Mouse (Mus musculus) embryonic facial prominence, embryonic 12.5 days (tissue): ENCODE results near the gene Pigq. TPM values are rescaled to one million over a fixed set of nuclear protein-coding genes. Genes with fewer than 3 reads are reported as not detected.

Experiments used
- ATAC-seq: fragments of 200-750 bp; cut with Nextera tagmentation; 2 replicates; pipeline ENCODE4 v1.8.0; 2017; ENCODE audit not compliant: insufficient number of reproducible peaks, insufficient read depth, low FRiP score, low TSS enrichment
- H3K27ac ChIP-seq: fragments of 300-500 bp; sonication (generic); 2 replicates; pipeline ENCODE4 v1.5.1; 2016; ENCODE audit warnings: mild to moderate bottlenecking
- H3K27me3 ChIP-seq: fragments of 300-500 bp; sonication (generic); 2 replicates; pipeline ENCODE4 v1.6.1; 2016; ENCODE audit warnings: mild to moderate bottlenecking, moderate library complexity
- H3K36me3 ChIP-seq: fragments of 300-500 bp; sonication (generic); 2 replicates; pipeline ENCODE4 v1.6.1; 2016; ENCODE audit warnings: mild to moderate bottlenecking
- H3K4me1 ChIP-seq: fragments of 300-500 bp; sonication (generic); 2 replicates; pipeline ENCODE4 v1.6.1; 2016
- H3K4me2 ChIP-seq: fragments of 300-500 bp; sonication (generic); replicated peaks from 2 replicates; pipeline ENCODE4 v1.6.1; 2016; ENCODE audit warnings: mild to moderate bottlenecking, moderate library complexity
- H3K4me3 ChIP-seq: fragments of 300-500 bp; sonication (generic); 2 replicates; pipeline ENCODE4 v1.5.1; 2016; ENCODE audit warnings: mild to moderate bottlenecking
- H3K9ac ChIP-seq: fragments of 300-500 bp; sonication (generic); 2 replicates; pipeline ENCODE4 v1.6.1; 2016; ENCODE audit warnings: mild to moderate bottlenecking, moderate library complexity
- H3K9me3 ChIP-seq: fragments of 300-500 bp; sonication (generic); 2 replicates; pipeline ENCODE4 v1.6.1; 2016; ENCODE audit warnings: mild to moderate bottlenecking, moderate library complexity
- WGBS: fragments of 180-500 bp; shearing (Covaris S2); methylation state at CpG from one replicate; pipeline ENCODE4 v1.1.7; 2016; 5-methylcytosine and 5-hydroxymethylcytosine counted together
- polyA plus RNA-seq: library from polyadenylated mRNA; unstranded; fragments of >200 nt; fragmentation: Nextera tagmentation; extraction: Ambion mirVana; gene quantifications from 2 replicates; pipeline ENCODE4 v1.2.1, GENCODE M21; 2016

The Pigq gene
- polyA plus RNA-seq, 1 experiment from 2014 or later, result 51.7 TPM

DNA sequence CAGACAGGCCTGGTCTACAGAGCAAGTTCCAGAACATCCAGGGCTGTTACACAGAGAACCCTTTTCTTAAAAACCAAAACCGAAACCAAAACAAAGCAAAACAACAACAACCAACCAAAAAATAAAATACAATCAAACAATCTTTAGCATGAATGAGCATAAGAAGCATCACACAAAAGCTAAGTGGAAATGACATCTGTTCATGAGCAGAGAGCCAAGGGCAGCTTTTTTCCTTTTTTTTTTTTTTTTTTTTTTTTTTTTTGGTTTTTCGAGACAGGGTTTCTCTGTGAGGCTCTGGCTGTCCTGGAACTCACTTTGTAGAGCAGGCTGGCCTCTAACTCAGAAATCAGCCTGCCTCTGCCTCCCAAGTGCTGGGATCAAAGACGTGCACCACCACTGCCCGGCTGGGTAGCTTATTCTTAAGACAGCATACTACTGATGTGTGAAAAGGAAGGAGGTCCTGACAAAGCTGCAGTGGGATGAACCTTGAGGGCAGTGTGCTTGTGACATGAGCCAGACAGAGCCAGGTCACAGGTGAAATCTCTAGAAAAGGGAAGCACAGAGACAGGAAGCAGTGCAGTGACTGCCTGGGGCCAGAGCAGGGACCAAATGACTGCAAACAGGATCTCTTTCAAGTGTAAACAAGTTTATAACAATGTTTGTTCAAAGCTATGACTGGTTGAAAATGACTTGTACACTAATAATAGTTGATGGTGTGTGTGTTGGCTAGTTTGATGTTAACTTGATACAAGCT, 26.4 kb upstream of the Pigq start:
- Histone ChIP-seq H3K4me2 (no peak overlapping the region), H3K9ac (no peak overlapping the region), H3K4me3 (no peak overlapping the region), H3K9me3 (no peaks in the 10 kb centered on the region), H3K4me1 (no peaks in the 10 kb centered on the region), H3K36me3 (no peaks in the 10 kb centered on the region), H3K27ac (no peak overlapping the region), H3K27me3 (no peaks in the 10 kb centered on the region)
- ATAC-seq, result no peak
- WGBS, result 83% methylated on average over 4 of the region's 4 CpGs

DNA sequence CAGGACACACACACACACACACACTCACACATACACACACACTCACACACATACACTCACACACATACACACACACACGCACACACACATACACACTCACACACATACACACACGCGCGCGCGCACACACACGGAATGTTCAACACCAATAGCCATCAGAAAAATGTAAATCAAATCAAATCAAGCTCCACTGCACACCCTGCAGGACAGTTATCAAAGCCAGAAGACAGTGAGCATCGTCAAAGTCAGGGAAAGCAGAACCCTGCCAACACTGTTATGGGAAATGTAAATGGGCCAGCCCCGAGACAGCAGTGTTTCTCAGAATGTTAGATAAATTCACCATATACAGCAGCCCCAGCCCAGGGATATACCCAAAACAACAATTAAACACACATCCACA, 25.7 kb upstream of the Pigq start:
- no peaks in the 10 kb centered on the region for H3K9me3 ChIP-seq
- H3K9ac ChIP-seq, result no peak overlapping the region
- no peaks in the 10 kb centered on the region for H3K27me3 ChIP-seq
- no peak overlapping the region for H3K27ac ChIP-seq
- ATAC-seq, result no peak
- WGBS, result 94% methylated on average over 9 of the region's 9 CpGs
- no peaks in the 10 kb centered on the region for H3K36me3 ChIP-seq
- no peaks in the 10 kb centered on the region for H3K4me1 ChIP-seq
- no peak overlapping the region for H3K4me2 ChIP-seq
- no peak overlapping the region for H3K4me3 ChIP-seq

DNA sequence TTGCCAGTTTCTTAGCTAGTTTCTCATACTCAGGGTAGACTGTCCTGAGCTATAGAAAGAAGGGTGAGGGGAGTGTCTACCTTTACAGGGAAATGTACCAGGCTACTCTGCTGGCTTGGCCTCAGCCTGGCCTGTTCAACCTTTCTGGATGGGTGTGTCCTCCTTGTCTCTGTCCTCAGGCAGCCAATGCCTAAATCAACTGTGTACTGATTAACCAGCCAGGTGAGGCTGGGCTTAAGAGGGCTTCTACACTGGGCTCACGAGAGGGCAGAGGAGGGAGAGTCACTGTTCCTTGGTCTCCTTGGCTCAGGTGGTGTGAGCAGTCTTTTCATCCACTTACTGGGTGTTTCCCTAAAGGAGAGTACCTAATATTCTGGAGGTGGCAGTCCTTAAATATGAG, 23.4 kb upstream of the Pigq start:
- 75% methylated on average over 1 of the region's 1 CpGs for WGBS
- no peaks in the 10 kb centered on the region for H3K4me1 ChIP-seq
- no peak overlapping the region for H3K4me3 ChIP-seq
- H3K4me2 ChIP-seq, result no peak overlapping the region
- ATAC-seq, result no peak
- H3K27me3 ChIP-seq, result no peaks in the 10 kb centered on the region
- H3K9me3 ChIP-seq, result no peaks in the 10 kb centered on the region
- H3K9ac ChIP-seq, result no peak overlapping the region
- peaks cover 19% of the 10 kb centered on the region for H3K36me3 ChIP-seq
- no peak overlapping the region for H3K27ac ChIP-seq

DNA sequence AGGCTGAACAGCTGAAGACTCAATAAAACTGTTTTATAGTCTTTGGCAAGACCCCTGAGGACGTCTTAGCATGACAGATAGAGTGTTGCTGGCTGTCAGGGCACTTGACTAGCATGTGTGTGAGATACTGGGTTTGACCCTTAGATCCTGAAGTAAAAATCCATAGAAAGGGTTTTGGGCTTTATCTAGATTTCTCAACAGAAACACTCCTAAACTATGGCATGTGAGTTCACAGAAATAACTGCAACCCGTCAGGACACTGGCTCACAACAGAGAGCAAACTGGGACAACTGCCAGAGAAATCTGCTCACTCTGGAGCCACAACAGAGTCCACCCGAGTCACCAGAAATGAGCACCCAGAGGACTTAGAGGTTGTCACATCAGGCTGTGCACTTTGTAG, 22.9 kb upstream of the Pigq start:
- H3K4me1 ChIP-seq, result no peaks in the 10 kb centered on the region
- no peaks in the 10 kb centered on the region for H3K27me3 ChIP-seq
- WGBS, result 79% methylated on average over 3 of the region's 3 CpGs
- peaks cover 24% of the 10 kb centered on the region for H3K36me3 ChIP-seq
- H3K27ac ChIP-seq, result no peak overlapping the region
- H3K4me2 ChIP-seq, result no peak overlapping the region
- no peak overlapping the region for H3K9ac ChIP-seq
- H3K9me3 ChIP-seq, result no peaks in the 10 kb centered on the region
- ATAC-seq, result no peak
- no peak overlapping the region for H3K4me3 ChIP-seq

GRCm38 (mm10) chr17:25964271-25964670, 19.5 kb upstream of the Pigq start:
- ATAC-seq, result no peak
- Histone ChIP-seq H3K4me2 (no peak overlapping the region), H3K9ac (no peak overlapping the region), H3K9me3 (no peaks in the 10 kb centered on the region), H3K4me3 (no peak overlapping the region), H3K4me1 (no peaks in the 10 kb centered on the region), H3K27ac (no peak overlapping the region), H3K36me3 (peaks cover 56% of the 10 kb centered on the region), H3K27me3 (no peaks in the 10 kb centered on the region)
- WGBS, result 91% methylated on average over 7 of the region's 7 CpGs

DNA sequence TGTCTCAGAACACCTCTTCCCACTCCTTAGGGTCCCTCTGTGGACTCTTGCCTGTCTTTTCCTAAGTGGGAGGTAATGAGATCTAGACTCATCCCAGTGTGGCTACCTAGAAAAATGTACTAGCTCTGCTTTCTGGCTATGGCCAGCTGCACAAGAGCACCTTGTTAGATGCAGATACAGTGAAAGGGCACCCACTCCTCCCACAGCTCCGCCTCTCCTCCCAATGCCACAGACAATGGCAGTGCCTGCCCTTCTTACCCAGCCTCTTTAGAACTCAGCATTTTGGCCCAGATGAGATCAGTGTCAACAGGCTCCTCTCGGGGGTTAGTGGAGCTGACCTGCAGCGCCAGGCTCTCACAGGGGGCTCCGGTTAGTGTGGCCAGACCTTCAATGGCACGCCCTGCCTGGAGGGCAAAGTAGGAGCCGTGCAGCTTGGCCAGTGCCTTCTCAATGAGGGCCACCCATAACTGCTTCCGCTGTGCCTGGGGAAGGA, 17.7 kb upstream of the Pigq start:
- ATAC-seq, result no peak
- no peaks in the 10 kb centered on the region for H3K9me3 ChIP-seq
- peaks cover 3% of the 10 kb centered on the region; the same call in 1 of the 2 replicates for H3K4me1 ChIP-seq
- H3K4me3 ChIP-seq, result no peak overlapping the region
- H3K36me3 ChIP-seq, result peaks cover 68% of the 10 kb centered on the region
- H3K4me2 ChIP-seq, result no peak overlapping the region
- no peaks in the 10 kb centered on the region for H3K27me3 ChIP-seq
- H3K9ac ChIP-seq, result no peak overlapping the region
- no peak overlapping the region for H3K27ac ChIP-seq
- 89% methylated on average over 7 of the region's 7 CpGs for WGBS

DNA sequence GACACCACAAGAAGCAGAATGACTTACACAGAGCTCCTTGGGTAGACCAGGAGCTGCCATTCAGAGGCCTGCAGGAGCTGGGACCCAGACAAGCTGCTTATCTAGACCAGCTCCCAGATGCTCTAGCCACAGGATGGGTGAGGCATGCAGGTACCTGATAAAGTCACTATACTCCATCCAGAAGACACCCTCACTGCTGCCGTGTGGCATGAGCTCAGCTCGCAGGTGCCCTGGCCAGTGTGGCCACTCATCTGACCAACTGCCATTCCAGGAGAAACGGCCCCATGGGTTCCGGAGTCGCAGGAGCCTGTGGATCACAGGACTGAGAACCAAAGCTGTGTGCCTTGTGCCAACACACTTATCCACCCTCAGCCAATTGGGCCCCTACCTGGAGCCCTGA, 16.8 kb upstream of the Pigq start:
- Histone ChIP-seq H3K36me3 (peaks cover 68% of the 10 kb centered on the region), H3K9me3 (no peaks in the 10 kb centered on the region), H3K4me2 (no peak overlapping the region), H3K27ac (no peak overlapping the region), H3K4me3 (no peak overlapping the region), H3K4me1 (peaks cover 4% of the 10 kb centered on the region; the same call in 1 of the 2 replicates), H3K9ac (no peak overlapping the region), H3K27me3 (no peaks in the 10 kb centered on the region)
- ATAC-seq, result no peak
- WGBS, result 95% methylated on average over 5 of the region's 5 CpGs

DNA sequence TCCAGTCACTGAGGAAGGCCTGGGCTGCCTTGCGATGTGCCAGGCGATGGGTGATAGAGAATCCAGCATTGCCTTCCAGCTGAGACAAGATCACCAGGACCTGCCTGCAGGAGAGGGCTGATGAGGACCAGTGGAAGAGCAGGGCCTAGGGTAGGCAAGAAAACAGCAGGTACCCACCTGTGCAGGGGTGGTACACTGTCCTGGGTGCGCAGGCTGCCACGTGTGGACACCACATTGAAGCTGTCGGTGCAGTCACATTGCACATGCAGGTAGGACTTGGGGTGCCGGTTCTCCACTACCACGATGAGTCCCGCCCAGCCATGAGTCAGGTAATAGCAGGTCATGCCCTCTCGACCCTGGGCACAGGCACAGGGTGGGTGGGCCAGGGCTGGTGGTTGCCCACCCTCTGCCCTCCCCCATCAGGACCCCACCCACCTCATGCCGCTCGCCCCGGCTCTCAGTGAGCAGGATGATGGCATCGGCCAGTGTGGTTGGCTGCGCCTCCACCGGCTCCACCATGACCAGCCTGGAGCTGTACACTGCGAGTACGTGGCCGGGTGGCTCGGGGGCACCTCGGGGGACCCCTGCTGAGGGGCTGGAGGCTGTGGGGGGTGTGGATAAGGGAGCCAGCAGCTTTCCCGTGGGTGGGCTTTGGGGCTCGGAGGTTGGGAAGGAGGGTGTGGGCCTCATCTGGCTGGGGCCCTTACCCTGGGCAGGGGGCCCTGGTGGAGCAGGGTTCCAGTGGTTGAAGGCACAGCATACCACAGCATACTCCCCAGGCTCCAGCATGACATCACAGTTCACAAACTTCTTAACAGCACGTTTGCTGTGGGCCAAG, 15.1 kb upstream of the Pigq start:
- Histone ChIP-seq H3K4me3 (no peak overlapping the region), H3K27ac (no peak overlapping the region), H3K36me3 (peaks cover 64% of the 10 kb centered on the region), H3K4me1 (peaks cover 4% of the 10 kb centered on the region; the same call in 1 of the 2 replicates), H3K9me3 (no peaks in the 10 kb centered on the region), H3K4me2 (no peak overlapping the region), H3K27me3 (0 out of 2 replicates have a peak, but pooled peaks cover under 1% of the 10 kb centered on the region), H3K9ac (no peak overlapping the region)
- 92% methylated on average over 23 of the region's 23 CpGs for WGBS
- ATAC-seq, result no peak

DNA sequence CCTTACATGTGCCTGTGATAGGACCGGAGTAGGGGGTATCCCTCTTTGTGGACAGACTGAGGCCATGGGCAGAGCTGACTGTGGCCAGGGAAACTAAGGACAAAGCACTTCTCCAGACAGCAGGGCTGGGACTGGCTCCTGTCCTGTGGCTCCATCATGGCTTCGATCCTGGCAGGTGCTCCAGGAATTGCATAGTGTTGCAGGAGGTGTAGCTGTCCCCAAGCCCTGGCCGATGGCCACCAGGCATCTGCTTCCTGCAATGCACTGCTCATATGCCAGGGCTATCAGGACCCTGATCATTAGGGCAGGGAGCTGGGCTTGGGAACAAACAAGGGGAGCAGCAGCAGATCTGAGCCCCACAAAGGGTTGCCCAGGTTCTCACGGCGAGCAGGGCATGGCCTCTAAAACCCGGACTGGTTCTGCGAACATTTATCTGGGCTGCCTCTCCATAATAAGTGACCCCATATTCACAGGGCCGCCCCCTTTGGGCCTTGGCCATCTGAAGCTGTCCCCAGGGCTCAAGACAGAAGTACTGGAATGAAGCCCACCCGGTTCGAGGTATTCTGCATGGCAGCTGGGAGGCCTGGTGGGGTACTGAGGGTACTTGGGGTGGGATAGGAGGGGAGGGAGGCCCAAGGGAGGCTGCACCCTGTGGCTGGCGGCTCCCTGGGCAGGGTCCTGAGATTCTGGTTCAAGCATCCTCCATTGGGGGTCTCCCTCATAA, 14.2 kb upstream of the Pigq start:
- WGBS, result 91% methylated on average over 11 of the region's 11 CpGs
- ATAC-seq, result no peak
- Histone ChIP-seq H3K4me3 (no peak overlapping the region), H3K4me2 (no peak overlapping the region), H3K9me3 (no peaks in the 10 kb centered on the region), H3K9ac (no peak overlapping the region), H3K36me3 (peaks cover 56% of the 10 kb centered on the region), H3K27me3 (0 out of 2 replicates have a peak, but pooled peaks cover 8% of the 10 kb centered on the region), H3K4me1 (peaks cover 4% of the 10 kb centered on the region; the same call in 1 of the 2 replicates), H3K27ac (no peak overlapping the region)

GRCm38 (mm10) chr17:25957586-25958051, 12.9 kb upstream of the Pigq start:
- 75% methylated on average over 14 of the region's 14 CpGs for WGBS
- peaks cover 43% of the 10 kb centered on the region for H3K36me3 ChIP-seq
- no peak for ATAC-seq

GRCm38 (mm10) chr17:25956631-25957030, 11.9 kb upstream of the Pigq start:
- Histone ChIP-seq H3K4me1 (peaks cover 10% of the 10 kb centered on the region; the same call in 1 of the 2 replicates), H3K9ac (no peak overlapping the region), H3K27me3 (peaks cover 29% of the 10 kb centered on the region), H3K27ac (no peak overlapping the region), H3K4me3 (no peak overlapping the region), H3K4me2 (no peak overlapping the region), H3K36me3 (peaks cover 33% of the 10 kb centered on the region), H3K9me3 (no peaks in the 10 kb centered on the region)
- no peak for ATAC-seq
- 72% methylated on average over 7 of the region's 7 CpGs for WGBS

More at GRCm38 (mm10) chr17:25957586-25958051, 12.9 kb upstream of the Pigq start:
- H3K9ac ChIP-seq, result no peak overlapping the region
- no peak overlapping the region for H3K4me3 ChIP-seq
- peaks cover 19% of the 10 kb centered on the region for H3K27me3 ChIP-seq
- no peaks in the 10 kb centered on the region for H3K9me3 ChIP-seq
- H3K4me2 ChIP-seq, result no peak overlapping the region
- no peak overlapping the region for H3K27ac ChIP-seq
- peaks cover 4% of the 10 kb centered on the region; the same call in 1 of the 2 replicates for H3K4me1 ChIP-seq
